Mouse (Mus musculus): Measurements from ENCODE around the gene Rps11. TPM values are rescaled to one million over a fixed set of nuclear protein-coding genes. Genes with fewer than 3 reads are reported as not detected.
"Not testable (repeated sequence)": the region's sequence is repeated elsewhere in the genome, so short reads cannot be mapped to it uniquely, and the experiment has no call there.

Gene Rps11
- total RNA-seq, 2 experiments from 2014 or later, result 418 to 465 TPM

- no peak for DNase-seq (ENCODE audit: extremely low spot score in 1 of 2, low spot score in 1 of 2)
Observed at GRCm38 (mm10) chr7:45117566-45117965, 6.7 kb downstream of the Rps11 start.

GRCm38 (mm10) chr7:45113476-45113875 lies 10.8 kb downstream of the Rps11 start:
- no peak for DNase-seq (ENCODE audit: extremely low spot score in 1 of 2, low spot score in 1 of 2)

- DNase-seq (ENCODE audit: extremely low spot score in 1 of 2, low spot score in 1 of 2), result no peak
Observed at GRCm38 (mm10) chr7:45112529-45112928, 11.7 kb downstream of the Rps11 start.

- DNase-seq (ENCODE audit: extremely low spot score in 1 of 2, low spot score in 1 of 2), result no peak
Observed at GRCm38 (mm10) chr7:45111940-45112339, 12.3 kb downstream of the Rps11 start.

GRCm38 (mm10) chr7:45110089-45110488 lies 14.2 kb downstream of the Rps11 start:
- DNase-seq (ENCODE audit: extremely low spot score in 1 of 2, low spot score in 1 of 2), result not testable (repeated sequence)

GRCm38 (mm10) chr7:45107052-45107645 lies 17.1 kb downstream of the Rps11 start:
- no peak for DNase-seq (ENCODE audit: extremely low spot score in 1 of 2, low spot score in 1 of 2)

GRCm38 (mm10) chr7:45106441-45106840 lies 17.8 kb downstream of the Rps11 start:
- DNase-seq (ENCODE audit: extremely low spot score in 1 of 2, low spot score in 1 of 2), result no peak

GRCm38 (mm10) chr7:45105491-45105890 lies 18.7 kb downstream of the Rps11 start:
- no peak for DNase-seq (ENCODE audit: extremely low spot score in 1 of 2, low spot score in 1 of 2)

- no peak for DNase-seq (ENCODE audit: extremely low spot score in 1 of 2, low spot score in 1 of 2)
Observed at GRCm38 (mm10) chr7:45104941-45105340, 19.3 kb downstream of the Rps11 start.

GRCm38 (mm10) chr7:45103652-45104180 lies 20.5 kb downstream of the Rps11 start, which contains the start of gene Fcgrt:
Gene Fcgrt (minus strand): TSS chr7:45103851.
- DNase-seq (ENCODE audit: extremely low spot score in 1 of 2, low spot score in 1 of 2), result no peak

- DNase-seq (ENCODE audit: extremely low spot score in 1 of 2, low spot score in 1 of 2), result no peak
Observed at GRCm38 (mm10) chr7:45102940-45103585, 21.2 kb downstream of the Rps11 start.

- DNase-seq (ENCODE audit: extremely low spot score in 1 of 2, low spot score in 1 of 2), result no peak
Observed at GRCm38 (mm10) chr7:45102441-45102840, 21.8 kb downstream of the Rps11 start.

- DNase-seq (ENCODE audit: extremely low spot score in 1 of 2, low spot score in 1 of 2), result no peak
Observed at GRCm38 (mm10) chr7:45100046-45100445, 24.2 kb downstream of the Rps11 start.

GRCm38 (mm10) chr7:45098541-45099240 lies 25.5 kb downstream of the Rps11 start:
- no peak for DNase-seq (ENCODE audit: extremely low spot score in 1 of 2, low spot score in 1 of 2)

GRCm38 (mm10) chr7:45097479-45097878 lies 26.8 kb downstream of the Rps11 start:
- DNase-seq (ENCODE audit: extremely low spot score in 1 of 2, low spot score in 1 of 2), result no peak

- DNase-seq (ENCODE audit: extremely low spot score in 1 of 2, low spot score in 1 of 2), result not testable (repeated sequence)
Observed at GRCm38 (mm10) chr7:45095965-45096364, 28.3 kb downstream of the Rps11 start.

- DNase-seq (ENCODE audit: extremely low spot score in 1 of 2, low spot score in 1 of 2), result no peak
Observed at GRCm38 (mm10) chr7:45095367-45095766, 28.9 kb downstream of the Rps11 start.

GRCm38 (mm10) chr7:45094121-45094520 lies 30.1 kb downstream of the Rps11 start:
- DNase-seq (ENCODE audit: extremely low spot score in 1 of 2, low spot score in 1 of 2), result no peak

GRCm38 (mm10) chr7:45093516-45093905 lies 30.7 kb downstream of the Rps11 start:
- DNase-seq (ENCODE audit: extremely low spot score in 1 of 2, low spot score in 1 of 2), result no peak

GRCm38 (mm10) chr7:45092828-45093515 lies 31.3 kb downstream of the Rps11 start:
- no peak for DNase-seq (ENCODE audit: extremely low spot score in 1 of 2, low spot score in 1 of 2)

- DNase-seq (ENCODE audit: extremely low spot score in 1 of 2, low spot score in 1 of 2), result peak in 1 of 2 experiments; percentile 21
Observed at GRCm38 (mm10) chr7:45092048-45092447, 32.2 kb downstream of the Rps11 start, which contains the start of gene Rcn3. Gene Rcn3 (minus strand): TSS chr7:45092221.
